Mouse (Mus musculus) heart, embryonic 15.5 days (tissue): Measurements from ENCODE around the gene Gm11027. TPM values are rescaled to one million over a fixed set of nuclear protein-coding genes. Genes with fewer than 3 reads are reported as not detected.
"Not testable (repeated sequence)": the region's sequence is repeated elsewhere in the genome, so short reads cannot be mapped to it uniquely, and the experiment has no call there.

ENCODE experiments used
- ATAC-seq: fragments of 200-750 bp; cut with Nextera tagmentation; replicated peaks from 2 replicates; pipeline ENCODE4 v1.8.0; 2017; ENCODE audit warnings: low read depth, moderate TSS enrichment; ENCODE audit not compliant: insufficient number of reproducible peaks, insufficient read depth, low FRiP score
- H3K27ac ChIP-seq: fragments of 300-500 bp; sonication (generic); 2 replicates; pipeline ENCODE4 v1.5.1; 2015; ENCODE audit warnings: mild to moderate bottlenecking, inconsistent platforms
- H3K27me3 ChIP-seq: fragments of 300-500 bp; sonication (generic); 2 replicates; pipeline ENCODE4 v1.6.1; 2015; ENCODE audit warnings: inconsistent platforms
- H3K36me3 ChIP-seq: fragments of 300-500 bp; sonication (generic); 2 replicates; pipeline ENCODE4 v1.6.1; 2015; ENCODE audit warnings: mild to moderate bottlenecking, inconsistent platforms
- H3K4me1 ChIP-seq: fragments of 300-500 bp; sonication (generic); replicated peaks from 2 replicates; pipeline ENCODE4 v1.6.1; 2015; ENCODE audit warnings: inconsistent platforms
- H3K4me2 ChIP-seq: fragments of 300-500 bp; sonication (generic); 2 replicates; pipeline ENCODE4 v1.6.1; 2015; ENCODE audit warnings: inconsistent platforms, mild to moderate bottlenecking, moderate library complexity
- H3K4me3 ChIP-seq: fragments of 300-500 bp; sonication (generic); 2 replicates; pipeline ENCODE4 v1.5.1; 2015; ENCODE audit warnings: mild to moderate bottlenecking, inconsistent platforms
- H3K9ac ChIP-seq: fragments of 300-500 bp; sonication (generic); 2 replicates; pipeline ENCODE4 v1.6.1; 2015; ENCODE audit warnings: mild to moderate bottlenecking, inconsistent platforms
- H3K9me3 ChIP-seq: fragments of 300-500 bp; sonication (generic); replicated peaks from 2 replicates; pipeline ENCODE4 v1.6.1; 2016; ENCODE audit warnings: inconsistent platforms
- whole genome bisulfite sequencing: fragments of 180-500 bp; shearing (Covaris S2); methylation state at CpG from one replicate; pipeline ENCODE4 v1.1.7; 2015; ENCODE audit warnings: mixed read lengths; 5-methylcytosine and 5-hydroxymethylcytosine counted together
- polyA plus RNA-seq: library from polyadenylated mRNA; unstranded; fragments of >200 nt; fragmentation: Nextera tagmentation; extraction: Ambion mirVana; gene quantifications from 2 replicates; pipeline ENCODE4 v1.2.1, GENCODE M21; 2015

Gm11027 gene
- not detected in 2 replicates for polyA plus RNA-seq

GRCm38 (mm10) chr12:116275086-116275485 lies at the start of gene Gm11027:
Gene Gm11027, plus strand, starts transcription at chr12:116275386.
- 70% methylated on average over 2 of the region's 2 CpGs for WGBS
- H3K4me3 ChIP-seq, H3K36me3 ChIP-seq, H3K4me1 ChIP-seq, H3K9ac ChIP-seq, H3K4me2 ChIP-seq, H3K27ac ChIP-seq, ATAC-seq, H3K9me3 ChIP-seq: not testable (repeated sequence)
- peaks cover 46% of the 10 kb centered on the region for H3K27me3 ChIP-seq

DNA sequence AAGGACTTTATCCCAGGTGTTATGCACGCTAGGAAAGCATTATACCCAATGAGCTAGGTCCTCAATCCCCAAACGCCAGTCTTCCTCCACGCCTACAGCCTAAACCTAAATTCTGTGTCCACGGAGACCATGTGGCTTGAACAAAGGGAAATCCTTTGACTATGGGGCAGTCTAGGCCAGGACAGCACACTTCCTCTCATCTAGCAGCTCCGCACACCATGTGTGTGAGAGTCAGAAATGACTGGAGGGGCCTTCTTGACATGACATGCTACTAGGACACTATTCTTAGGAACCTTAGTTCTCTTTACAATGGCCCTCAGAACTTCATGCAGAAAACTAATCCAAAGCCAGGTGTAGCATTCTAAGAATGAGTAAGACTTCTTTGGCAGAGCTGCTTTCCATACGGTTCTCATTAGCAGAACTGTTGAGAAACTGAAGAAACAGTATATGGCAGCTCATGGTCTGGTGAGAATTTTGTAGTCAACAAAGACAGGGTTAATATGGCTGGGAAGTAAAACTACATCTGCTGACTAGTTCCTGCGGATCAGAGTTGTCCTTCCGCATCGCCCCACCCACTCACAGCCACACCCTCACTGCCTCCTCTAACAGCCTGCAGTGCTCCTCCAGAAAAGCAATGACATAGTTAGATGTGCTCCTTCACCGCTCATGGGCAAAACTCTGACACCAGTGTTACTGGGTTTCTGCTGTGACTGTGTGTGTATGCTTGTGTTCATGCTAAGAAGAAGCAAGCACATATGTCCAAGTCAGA lies 48.7 kb upstream of the Gm11027 start:
- Histone ChIP-seq H3K9ac (no peak overlapping the region), H3K4me3 (no peak overlapping the region), H3K4me1 (0 out of 2 replicates have a peak, but pooled peaks cover under 1% of the 10 kb centered on the region), H3K27me3 (no peaks in the 10 kb centered on the region), H3K4me2 (no peak overlapping the region), H3K36me3 (no peaks in the 10 kb centered on the region), H3K9me3 (no peaks in the 10 kb centered on the region), H3K27ac (no peak overlapping the region)
- 79% methylated on average over 10 of the region's 10 CpGs for WGBS
- ATAC-seq = no peak

- H3K36me3 ChIP-seq = no peaks in the 10 kb centered on the region
- WGBS = 72% methylated on average over 3 of the region's 3 CpGs
- no peak overlapping the region for H3K4me2 ChIP-seq
- H3K27me3 ChIP-seq = no peaks in the 10 kb centered on the region
- no peaks in the 10 kb centered on the region for H3K9me3 ChIP-seq
- no peak overlapping the region for H3K4me3 ChIP-seq
- 0 out of 2 replicates have a peak, but pooled peaks cover 4% of the 10 kb centered on the region for H3K4me1 ChIP-seq
- no peak overlapping the region for H3K27ac ChIP-seq
- no peak overlapping the region for H3K9ac ChIP-seq
- ATAC-seq = no peak
Measured at GRCm38 (mm10) chr12:116229451-116229850, 45.7 kb upstream of the Gm11027 start.

- WGBS = 34% methylated on average over 12 of the region's 12 CpGs
- ATAC-seq = no peak
Measured at GRCm38 (mm10) chr12:116231612-116232011, 43.6 kb upstream of the Gm11027 start.

GRCm38 (mm10) chr12:116232061-116232460 lies 43.1 kb upstream of the Gm11027 start:
- Histone ChIP-seq H3K27me3 (no peaks in the 10 kb centered on the region), H3K27ac (peak overlapping the region; percentile 31; the same call in 1 of the 2 replicates), H3K4me2 (no peak overlapping the region), H3K36me3 (no peaks in the 10 kb centered on the region), H3K9ac (no peak overlapping the region), H3K9me3 (no peaks in the 10 kb centered on the region), H3K4me1 (0 out of 2 replicates have a peak, but pooled peaks cover 4% of the 10 kb centered on the region), H3K4me3 (no peak overlapping the region)
- 64% methylated on average over 1 of the region's 1 CpGs for WGBS
- ATAC-seq = no peak

More at GRCm38 (mm10) chr12:116231612-116232011, 43.6 kb upstream of the Gm11027 start:
- Histone ChIP-seq H3K9me3 (no peaks in the 10 kb centered on the region), H3K9ac (no peak overlapping the region), H3K36me3 (no peaks in the 10 kb centered on the region), H3K4me1 (0 out of 2 replicates have a peak, but pooled peaks cover 4% of the 10 kb centered on the region), H3K4me3 (no peak overlapping the region), H3K27me3 (no peaks in the 10 kb centered on the region), H3K4me2 (peak overlapping the region; percentile 45), H3K27ac (peak overlapping the region; percentile 31; the same call in 1 of the 2 replicates)

GRCm38 (mm10) chr12:116235356-116235755 lies 39.8 kb upstream of the Gm11027 start:
- H3K9me3 ChIP-seq = no peaks in the 10 kb centered on the region
- ATAC-seq = no peak
- H3K4me3 ChIP-seq = no peak overlapping the region

GRCm38 (mm10) chr12:116236658-116237057 lies 38.5 kb upstream of the Gm11027 start:
- no peak overlapping the region for H3K4me3 ChIP-seq
- no peaks in the 10 kb centered on the region for H3K36me3 ChIP-seq
- no peak overlapping the region for H3K9ac ChIP-seq
- 65% methylated on average over 3 of the region's 3 CpGs for WGBS
- H3K27me3 ChIP-seq = no peaks in the 10 kb centered on the region
- H3K4me1 ChIP-seq = 0 out of 2 replicates have a peak, but pooled peaks cover 2% of the 10 kb centered on the region
- no peak overlapping the region for H3K4me2 ChIP-seq
- ATAC-seq = no peak
- H3K9me3 ChIP-seq = no peaks in the 10 kb centered on the region
- no peak overlapping the region for H3K27ac ChIP-seq

More at GRCm38 (mm10) chr12:116235356-116235755, 39.8 kb upstream of the Gm11027 start:
- H3K27ac ChIP-seq = no peak overlapping the region
- H3K9ac ChIP-seq = no peak overlapping the region
- no peak overlapping the region for H3K4me2 ChIP-seq
- no peaks in the 10 kb centered on the region for H3K36me3 ChIP-seq
- WGBS = 59% methylated on average over 4 of the region's 4 CpGs
- 0 out of 2 replicates have a peak, but pooled peaks cover 4% of the 10 kb centered on the region for H3K4me1 ChIP-seq
- H3K27me3 ChIP-seq = no peaks in the 10 kb centered on the region

DNA sequence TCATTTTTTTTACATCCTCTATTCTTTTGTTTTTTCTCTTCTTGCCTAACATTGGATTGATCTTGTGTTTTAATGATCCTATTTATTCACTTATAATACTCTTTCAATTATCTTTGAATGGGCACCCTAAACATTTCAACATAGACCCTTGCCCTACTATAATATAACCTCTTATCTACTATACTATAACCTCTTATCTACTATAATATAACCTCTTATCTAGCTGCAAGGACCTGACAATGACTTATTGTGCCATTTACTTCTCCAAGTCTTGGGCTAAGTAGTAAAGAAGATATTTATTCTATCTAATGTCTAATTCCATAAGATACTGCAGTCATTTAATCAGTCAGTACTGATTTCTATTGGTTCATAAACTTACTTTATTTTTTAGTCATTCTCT lies 36.8 kb upstream of the Gm11027 start:
- no peak overlapping the region for H3K4me3 ChIP-seq
- H3K4me2 ChIP-seq = no peak overlapping the region
- no peaks in the 10 kb centered on the region for H3K27me3 ChIP-seq
- H3K27ac ChIP-seq = no peak overlapping the region
- H3K9ac ChIP-seq = no peak overlapping the region
- H3K36me3 ChIP-seq = no peaks in the 10 kb centered on the region
- no peaks in the 10 kb centered on the region for H3K4me1 ChIP-seq
- no peak for ATAC-seq
- no peaks in the 10 kb centered on the region for H3K9me3 ChIP-seq

- no peaks in the 10 kb centered on the region for H3K27me3 ChIP-seq
- H3K4me3 ChIP-seq = no peak overlapping the region
- ATAC-seq = no peak
- H3K36me3 ChIP-seq = no peaks in the 10 kb centered on the region
- 71% methylated on average over 3 of the region's 3 CpGs for WGBS
- H3K9me3 ChIP-seq = no peaks in the 10 kb centered on the region
- no peak overlapping the region for H3K27ac ChIP-seq
- H3K4me1 ChIP-seq = no peaks in the 10 kb centered on the region
- no peak overlapping the region for H3K9ac ChIP-seq
- no peak overlapping the region for H3K4me2 ChIP-seq
Measured at GRCm38 (mm10) chr12:116238803-116239202, 36.4 kb upstream of the Gm11027 start.

DNA sequence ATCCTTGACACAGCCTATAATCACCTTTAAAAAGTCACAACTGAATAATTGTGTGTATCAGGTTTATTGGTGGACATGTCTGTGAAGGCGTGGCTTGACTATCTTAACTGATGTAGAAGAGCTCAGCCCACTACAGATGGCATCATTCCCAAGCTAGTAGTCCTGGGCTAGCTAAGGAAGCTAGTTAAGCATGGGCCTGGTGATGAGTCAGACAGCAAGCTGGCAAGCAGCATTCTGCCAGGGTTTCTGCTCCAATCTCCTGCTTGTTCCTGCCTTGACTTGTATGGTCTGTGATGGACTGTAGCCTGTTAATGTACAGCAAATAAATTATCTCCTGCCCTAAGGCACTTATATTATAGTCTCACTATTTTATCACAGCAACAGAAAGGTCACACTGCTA lies 30.6 kb upstream of the Gm11027 start:
- H3K4me2 ChIP-seq = no peak overlapping the region
- no peak overlapping the region for H3K4me3 ChIP-seq
- no peak overlapping the region for H3K27ac ChIP-seq
- ATAC-seq = no peak
- 70% methylated on average over 1 of the region's 1 CpGs for WGBS
- no peak overlapping the region for H3K9ac ChIP-seq
- no peaks in the 10 kb centered on the region for H3K4me1 ChIP-seq
- H3K27me3 ChIP-seq = no peaks in the 10 kb centered on the region
- no peaks in the 10 kb centered on the region for H3K9me3 ChIP-seq
- H3K36me3 ChIP-seq = no peaks in the 10 kb centered on the region

GRCm38 (mm10) chr12:116254652-116255051 lies 20.5 kb upstream of the Gm11027 start:
- Histone ChIP-seq H3K9me3 (no peaks in the 10 kb centered on the region), H3K27me3 (peaks cover 5% of the 10 kb centered on the region; the same call in 1 of the 2 replicates), H3K9ac (no peak overlapping the region), H3K36me3 (no peaks in the 10 kb centered on the region), H3K4me1 (no peaks in the 10 kb centered on the region), H3K4me2 (no peak overlapping the region), H3K4me3 (no peak overlapping the region), H3K27ac (no peak overlapping the region)
- no peak for ATAC-seq
- 34% methylated on average over 8 of the region's 8 CpGs for WGBS

DNA sequence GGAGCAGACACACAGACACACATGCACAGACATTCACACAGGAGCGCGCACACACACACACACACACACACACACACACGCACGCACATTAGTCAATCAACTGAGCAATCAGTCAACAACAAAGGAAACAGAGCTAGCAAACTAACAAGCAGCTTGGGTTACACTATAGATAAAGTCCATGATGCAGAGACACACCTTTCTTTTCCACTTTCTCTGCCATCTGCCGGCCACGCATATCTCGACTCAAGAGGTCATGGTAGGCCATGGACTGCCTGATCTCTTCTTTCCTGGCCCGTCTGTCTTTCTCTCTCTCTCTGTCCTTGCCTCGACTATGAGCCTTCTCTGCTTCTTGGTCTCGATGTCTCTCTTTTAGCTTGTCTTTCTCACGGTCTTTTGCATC lies 19.6 kb upstream of the Gm11027 start:
- Histone ChIP-seq H3K9me3 (no peaks in the 10 kb centered on the region), H3K27ac (no peak overlapping the region), H3K36me3 (no peaks in the 10 kb centered on the region), H3K4me2 (no peak overlapping the region), H3K4me3 (no peak overlapping the region), H3K27me3 (peaks cover 5% of the 10 kb centered on the region; the same call in 1 of the 2 replicates), H3K9ac (no peak overlapping the region), H3K4me1 (no peaks in the 10 kb centered on the region)
- 81% methylated on average over 11 of the region's 11 CpGs for WGBS
- ATAC-seq = no peak
